Mouse (Mus musculus) heart, postnatal 0 days (tissue): Measurements from ENCODE around the gene Crocc.

Source experiments
- CTCF ChIP-seq: IDR thresholded peaks from 2 replicates; pipeline ENCODE4 v1.5.1; 2016; ENCODE audit warnings: antibody characterized with exemption, control low read depth, low read depth
- EP300 ChIP-seq: IDR thresholded peaks from 2 replicates; pipeline ENCODE4 v1.6.1; 2016; ENCODE audit warnings: antibody characterized with exemption, low read depth

- peak; percentile 97 for TF ChIP-seq CTCF
- no peak for TF ChIP-seq EP300
Observed at GRCm38 (mm10) chr4:141031733-141032132, 28.6 kb downstream of the Crocc start.
